ENCODE assay signal across 23 mouse cellular contexts in the genomic region with DNA sequence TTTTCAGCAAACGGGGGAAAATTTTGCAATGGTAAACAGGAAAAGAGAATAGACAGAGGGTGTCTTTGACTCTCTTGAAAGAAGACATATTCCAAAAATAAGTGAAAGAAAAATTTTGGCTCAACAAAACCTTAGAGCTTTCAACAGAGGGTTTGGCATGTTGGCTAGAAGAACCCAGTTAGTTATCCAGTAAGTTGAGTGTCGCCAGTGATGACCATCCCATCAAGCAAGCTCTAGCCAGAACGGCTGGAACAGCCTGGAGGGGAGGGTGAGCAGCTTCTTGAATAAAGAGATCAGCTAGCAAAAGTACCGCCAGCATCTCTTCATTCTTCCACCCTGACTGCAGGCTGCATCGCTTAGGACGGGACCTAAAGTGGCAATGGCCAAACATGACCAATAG.
A peak's percentile ranks its signal among the peaks of the same experiment; 100 is the strongest.
DNase-seq lines count a peak whose midpoint lies in the region; ATAC-seq lines count a peak whose summit lies in the region.
"Had no signal": no experiment of that assay in that cellular context is flagged by ENCODE, and none has a peak within 500 bp of the region (broad histone marks: within the 10 kb centered on the region; RNA-seq: fewer than 3 reads in every experiment).

No protein-coding gene starts in this region.

- H3K27ac ChIP-seq in lung, embryonic 16.5 days (ENCODE audit: low read length): peak overlapping the region; percentile 59
- H3K27ac ChIP-seq: hindbrain, embryonic 14.5 days; intestine, embryonic 15.5 days; limb, embryonic 12.5 days; liver, embryonic 12.5 days; lung, embryonic 15.5 days had no signal

- no peak overlapping the region for H3K9ac ChIP-seq in lung, embryonic 16.5 days (ENCODE audit: low read length)
- H3K9ac ChIP-seq: hindbrain, embryonic 14.5 days; intestine, embryonic 15.5 days; limb, embryonic 12.5 days; liver, embryonic 12.5 days; lung, embryonic 15.5 days had no signal

- peak; percentile 53 for DNase-seq in gastrocnemius, adult 18-20 months (ENCODE audit: low spot score)
- no peak for DNase-seq in gastrocnemius, adult 8-10 months (ENCODE audit: low spot score in 2 of 2)
- peak; percentile 61 for DNase-seq in heart, postnatal 25 days (ENCODE audit: low spot score)
- DNase-seq in heart, postnatal 36 days: no peak
- peak; percentile 74 for DNase-seq in skeletal muscle tissue, adult 2 months (ENCODE audit: low read depth, low spot score)
- DNase-seq in left cerebral cortex, postnatal 4 days: no peak
- DNase-seq: adrenal gland, postnatal 14 days; cerebellum, adult 11 months; cerebellum, postnatal 25 days; embryo, embryonic 11 days; kidney, adult 9 months; kidney, postnatal 36 days; layer of hippocampus, adult 9-11 months; retina, postnatal 1 day; right cerebral cortex, postnatal 4 days had no signal

- peaks cover 27% of the 10 kb centered on the region for H3K4me1 ChIP-seq in lung, embryonic 16.5 days (replicated peaks; ENCODE audit: control insufficient read depth, insufficient read depth, low read length)
- H3K4me1 ChIP-seq: intestine, embryonic 15.5 days had no signal

- peak; percentile 21; the same call in 1 of the 2 replicates for ATAC-seq in lung, embryonic 16.5 days (ENCODE audit: low read depth)
- ATAC-seq: activated CD4-positive, CD25-positive, alpha-beta regulatory T cell, adult 4 months; intestine, embryonic 15.5 days; liver, embryonic 12.5 days had no signal

- WGBS in lung, embryonic 16.5 days: 68% methylated on average over 6 of the region's 6 CpGs

- H3K27me3 ChIP-seq in lung, embryonic 16.5 days (ENCODE audit: control insufficient read depth, insufficient read depth, low read depth, low read length): no peaks in the 10 kb centered on the region
- H3K27me3 ChIP-seq: intestine, embryonic 15.5 days; limb, embryonic 12.5 days; liver, embryonic 12.5 days; lung, embryonic 15.5 days had no signal

- intact Hi-C loops in heart, postnatal 25 days (cut with DNase I): no loop called here
- intact Hi-C loops in heart, postnatal 36 days (cut with DNase I): no loop called here
- intact Hi-C loops in left cerebral cortex, postnatal 4 days (cut with DNase I): no loop called here

- H3K4me3 ChIP-seq in lung, embryonic 16.5 days (ENCODE audit: low read length): no peak overlapping the region
- H3K4me3 ChIP-seq: intestine, embryonic 15.5 days; limb, embryonic 12.5 days; liver, embryonic 12.5 days; lung, embryonic 15.5 days had no signal

- no peaks in the 10 kb centered on the region for H3K36me3 ChIP-seq in lung, embryonic 16.5 days (ENCODE audit: control insufficient read depth, insufficient read depth, low read length)
- H3K36me3 ChIP-seq: G1E; intestine, embryonic 15.5 days; limb, embryonic 12.5 days; liver, embryonic 12.5 days; lung, embryonic 15.5 days had no signal

- H3K9me3 ChIP-seq in lung, embryonic 16.5 days (ENCODE audit: control insufficient read depth, low read length): no peaks in the 10 kb centered on the region
- H3K9me3 ChIP-seq: G1E; intestine, embryonic 15.5 days; limb, embryonic 12.5 days; liver, embryonic 12.5 days; lung, embryonic 15.5 days had no signal

- no peak overlapping the region for H3K4me2 ChIP-seq in lung, embryonic 16.5 days (ENCODE audit: low read depth, low read length)
- H3K4me2 ChIP-seq: hindbrain, embryonic 14.5 days; intestine, embryonic 15.5 days; limb, embryonic 12.5 days; liver, embryonic 12.5 days; lung, embryonic 15.5 days had no signal

Comparison
In these comparisons a context has a peak if more than half of its experiments do, and no peak if none do; other contexts are left out.
1. DNase-seq: peak in gastrocnemius, adult 18-20 months (single experiment), heart, postnatal 25 days (single experiment) and skeletal muscle tissue, adult 2 months (single experiment); none in gastrocnemius, adult 8-10 months (0 of 2), heart, postnatal 36 days (0 of 2) and left cerebral cortex, postnatal 4 days (single experiment).